Mouse (Mus musculus) olfactory bulb, adult 2 months (tissue): Measurements from ENCODE around the gene Zzef1.

Experiments
- CTCF ChIP-seq: fragments of 200-500 bp; IDR thresholded peaks from 2 replicates; pipeline ENCODE4 v1.5.1; 2012; ENCODE audit warnings: low read depth, mild to moderate bottlenecking, low read length, moderate library complexity; ENCODE audit not compliant: insufficient read depth
- POLR2A ChIP-seq: fragments of 200-500 bp; IDR thresholded peaks from 2 replicates; pipeline ENCODE4 v1.6.1; 2012; ENCODE audit warnings: mild to moderate bottlenecking, low read depth, low read length, moderate library complexity; ENCODE audit not compliant: insufficient read depth

- TF ChIP-seq POLR2A, result no peak
- TF ChIP-seq CTCF, result no peak
These were observed 155.3 kb downstream of the Zzef1 start for GRCm38 (mm10) chr11:72951137-72952000.
